In the genomic region with DNA sequence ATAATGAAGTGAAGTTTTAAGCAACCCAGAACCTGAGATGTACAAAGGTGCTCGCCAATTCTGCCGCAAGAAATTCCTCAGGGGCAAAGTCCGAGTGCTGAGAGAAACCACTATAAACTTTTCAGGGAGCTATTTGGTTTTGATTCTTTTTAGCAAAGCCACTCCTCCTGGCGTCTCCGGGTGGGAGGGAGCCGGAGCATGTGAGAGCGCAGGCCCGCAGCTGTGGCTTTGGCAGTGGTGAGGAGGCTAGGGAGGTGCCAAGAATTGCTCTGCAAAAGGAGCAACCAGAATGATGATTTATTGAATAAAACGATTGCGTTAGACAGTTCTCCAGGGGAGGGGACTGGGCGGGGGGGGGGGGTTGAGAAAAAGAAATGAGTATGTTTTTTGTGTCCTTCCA, we compare ENCODE assay signal across 8 mouse cellular contexts.
A peak's percentile ranks its signal among the peaks of the same experiment; 100 is the strongest.
DNase-seq lines count a peak whose midpoint lies in the region; ATAC-seq and TF ChIP-seq lines count a peak whose summit lies in the region.

No protein-coding gene starts in this region.

- H3K36me3 ChIP-seq in hindbrain, embryonic 14.5 days (replicated peaks; ENCODE audit: control insufficient read depth, insufficient read depth) = no peaks in the 10 kb centered on the region
- no peaks in the 10 kb centered on the region for H3K36me3 ChIP-seq in midbrain, embryonic 13.5 days

- H3K4me2 ChIP-seq in hindbrain, embryonic 14.5 days (replicated peaks) = peak overlapping the region; percentile 5; the same call in 1 of the 2 replicates
- H3K4me2 ChIP-seq in midbrain, embryonic 13.5 days (replicated peaks) = 0 out of 2 replicates have a peak overlapping the region, but pooled peaks have one; percentile 21

- no peaks in the 10 kb centered on the region for H3K27me3 ChIP-seq in hindbrain, embryonic 14.5 days (ENCODE audit: control insufficient read depth, insufficient read depth, low read length)
- H3K27me3 ChIP-seq in midbrain, embryonic 13.5 days = no peaks in the 10 kb centered on the region

- H3K4me1 ChIP-seq in hindbrain, embryonic 14.5 days (replicated peaks; ENCODE audit: control insufficient read depth, insufficient read depth, low read length) = peaks cover 25% of the 10 kb centered on the region
- peaks cover 46% of the 10 kb centered on the region for H3K4me1 ChIP-seq in midbrain, embryonic 13.5 days (replicated peaks)

- WGBS in hindbrain, embryonic 14.5 days = 15% methylated on average over 11 of the region's 11 CpGs
- 12% methylated on average over 11 of the region's 11 CpGs for WGBS in midbrain, embryonic 13.5 days

- no peak for TF ChIP-seq POLR2A in brain, embryonic 14.5 days (IDR thresholded peaks at IDR 0.05; ENCODE audit: borderline replicate concordance, extremely low read depth, insufficient read depth, insufficient read length, poor library complexity, severe bottlenecking)

- no peak overlapping the region for H3K4me3 ChIP-seq in hindbrain, embryonic 14.5 days (replicated peaks; ENCODE audit: low read length)
- H3K4me3 ChIP-seq in midbrain, embryonic 13.5 days (replicated peaks) = no peak overlapping the region

- no peak overlapping the region for H3K9ac ChIP-seq in hindbrain, embryonic 14.5 days
- no peak overlapping the region for H3K9ac ChIP-seq in midbrain, embryonic 13.5 days (replicated peaks)

- H3K9me3 ChIP-seq in hindbrain, embryonic 14.5 days (ENCODE audit: control insufficient read depth, low read length) = no peaks in the 10 kb centered on the region
- no peaks in the 10 kb centered on the region for H3K9me3 ChIP-seq in midbrain, embryonic 13.5 days

- peak; percentile 95 for ATAC-seq in frontal cortex, adult (ENCODE audit: low TSS enrichment)
- peak; percentile 75 for ATAC-seq in hindbrain, embryonic 14.5 days (ENCODE audit: low FRiP score)
- ATAC-seq in midbrain, embryonic 13.5 days = peak; percentile 60

- no peak for TF ChIP-seq CTCF in brain, embryonic 14.5 days (IDR thresholded peaks at IDR 0.05; ENCODE audit: borderline replicate concordance, extremely low read depth, insufficient read depth, insufficient read length)

- DNase-seq in adrenal gland, adult 2 months = peak; percentile 74
- DNase-seq in brain, embryonic 14.5 days (ENCODE audit: low read depth) = peak; percentile 95
- DNase-seq in hindbrain, embryonic 14.5 days (ENCODE audit: low spot score) = peak; percentile 71
- DNase-seq in layer of hippocampus, adult 9-11 months = peak; percentile 87
- peak; percentile 74 for DNase-seq in telencephalon, adult 2 months (ENCODE audit: low read depth, low spot score)
- no peak for DNase-seq in retina, postnatal 1 day

- H3K27ac ChIP-seq in hindbrain, embryonic 14.5 days = peak overlapping the region; percentile 65
- 0 out of 2 replicates have a peak overlapping the region, but pooled peaks have one; percentile 1 for H3K27ac ChIP-seq in midbrain, embryonic 13.5 days
